Comparison of ENCODE assay signal across 17 mouse cellular contexts in genomic region chr8:35293437-35294126, GRCm38 (mm10).
A peak's percentile ranks its signal among the peaks of the same experiment; 100 is the strongest.
DNase-seq lines count a peak whose midpoint lies in the region; ATAC-seq lines count a peak whose summit lies in the region.
"Had no signal": no experiment of that assay in that cellular context is flagged by ENCODE, and none has a peak within 500 bp of the region (broad histone marks: within the 10 kb centered on the region; RNA-seq: fewer than 3 reads in every experiment).

No protein-coding gene starts in this region.

- WGBS in embryonic facial prominence, embryonic 12.5 days: 65% methylated on average over 14 of the region's 14 CpGs
- 60% methylated on average over 14 of the region's 14 CpGs for WGBS in midbrain, embryonic 16.5 days

- no peaks in the 10 kb centered on the region for H3K36me3 ChIP-seq in embryonic facial prominence, embryonic 12.5 days
- no peaks in the 10 kb centered on the region for H3K36me3 ChIP-seq in midbrain, embryonic 16.5 days (ENCODE audit: control insufficient read depth, insufficient read depth, low read length)
- H3K36me3 ChIP-seq: limb, embryonic 12.5 days; neural tube, embryonic 15.5 days had no signal

- H3K4me1 ChIP-seq in embryonic facial prominence, embryonic 12.5 days: 0 out of 2 replicates have a peak, but pooled peaks cover 7% of the 10 kb centered on the region
- 0 out of 2 replicates have a peak, but pooled peaks cover 3% of the 10 kb centered on the region for H3K4me1 ChIP-seq in midbrain, embryonic 16.5 days (ENCODE audit: control insufficient read depth, insufficient read depth, low read length)
- H3K4me1 ChIP-seq: neural tube, embryonic 15.5 days had no signal

- no peak overlapping the region for H3K9ac ChIP-seq in embryonic facial prominence, embryonic 12.5 days
- H3K9ac ChIP-seq in midbrain, embryonic 16.5 days (ENCODE audit: low read depth, low read length): no peak overlapping the region
- H3K9ac ChIP-seq: limb, embryonic 12.5 days; neural tube, embryonic 15.5 days had no signal

- no peak overlapping the region for H3K4me3 ChIP-seq in embryonic facial prominence, embryonic 12.5 days
- H3K4me3 ChIP-seq in midbrain, embryonic 16.5 days (ENCODE audit: low read depth, low read length): no peak overlapping the region
- H3K4me3 ChIP-seq: left cerebral cortex, adult 2 months; limb, embryonic 12.5 days; neural tube, embryonic 15.5 days had no signal

- H3K27ac ChIP-seq in embryonic facial prominence, embryonic 12.5 days: no peak overlapping the region; the same call in 1 of the 2 replicates
- no peak overlapping the region for H3K27ac ChIP-seq in midbrain, embryonic 16.5 days (ENCODE audit: low read length)
- H3K27ac ChIP-seq: left cerebral cortex, adult 2 months; limb, embryonic 12.5 days; neural tube, embryonic 15.5 days had no signal

- H3K27me3 ChIP-seq in embryonic facial prominence, embryonic 12.5 days: no peaks in the 10 kb centered on the region
- H3K27me3 ChIP-seq in midbrain, embryonic 16.5 days (ENCODE audit: control insufficient read depth, insufficient read depth, low read depth, low read length): no peaks in the 10 kb centered on the region
- H3K27me3 ChIP-seq: limb, embryonic 12.5 days; neural tube, embryonic 15.5 days had no signal

- H3K4me2 ChIP-seq in embryonic facial prominence, embryonic 12.5 days (replicated peaks): no peak overlapping the region
- H3K4me2 ChIP-seq in midbrain, embryonic 16.5 days (ENCODE audit: low read length): no peak overlapping the region
- H3K4me2 ChIP-seq: heart, embryonic 11.5 days; limb, embryonic 12.5 days; neural tube, embryonic 15.5 days had no signal

- DNase-seq in kidney, adult 9 months: peak; percentile 5
- DNase-seq in kidney, adult 18-20 months: no peak
- peak; percentile 38 for DNase-seq in ZHBTc4 (ENCODE audit: low read depth, low spot score)
- DNase-seq in cerebellum, postnatal 36 days: no peak
- DNase-seq in frontal cortex, postnatal 10 days (ENCODE audit: low spot score in 2 of 2): no peak
- DNase-seq: cerebellum, adult 11 months; gastrocnemius, postnatal 36 days; retina, postnatal 1 day; spleen, adult 18-20 months; thymus, adult 18-20 months had no signal

- no peaks in the 10 kb centered on the region for H3K9me3 ChIP-seq in embryonic facial prominence, embryonic 12.5 days
- peaks cover 2% of the 10 kb centered on the region; the same call in 1 of the 2 replicates for H3K9me3 ChIP-seq in midbrain, embryonic 16.5 days (replicated peaks; ENCODE audit: control insufficient read depth, low read length, poor library complexity, severe bottlenecking)
- H3K9me3 ChIP-seq: limb, embryonic 12.5 days; neural tube, embryonic 15.5 days had no signal

- ATAC-seq in embryonic facial prominence, embryonic 12.5 days (ENCODE audit: insufficient number of reproducible peaks, insufficient read depth, low FRiP score, low TSS enrichment): 0 out of 2 replicates have a peak, but pooled peaks have one; percentile 47
- ATAC-seq in midbrain, embryonic 16.5 days: peak; percentile 60; the same call in 1 of the 2 replicates
- ATAC-seq: activated CD4-positive, CD25-positive, alpha-beta regulatory T cell, adult 4 months had no signal

Comparison
In these comparisons a context has a peak if more than half of its experiments do, and no peak if none do; other contexts are left out.
1. DNase-seq: peak in kidney, adult 9 months (single experiment) and ZHBTc4 (single experiment); none in kidney, adult 18-20 months (single experiment), cerebellum, postnatal 36 days (0 of 2) and frontal cortex, postnatal 10 days (0 of 2).